Mouse (Mus musculus): ENCODE measurements around the gene Zfp935. TPM values are rescaled to one million over a fixed set of nuclear protein-coding genes. Genes with fewer than 3 reads are reported as not detected.

Zfp935 gene
- polyA plus RNA-seq (2012; rRNA removed), result not detected in 2 replicates

GRCm38 (mm10) chr13:62558189-62559110, at the start of gene Zfp935:
Gene Zfp935, minus strand, starts transcription at chr13:62558511.

GRCm38 (mm10) chr13:62571099-62571498, 12.8 kb upstream of the Zfp935 start, which contains the start of gene Zfp934:
Gene Zfp934, minus strand, starts transcription at chr13:62571199.

GRCm38 (mm10) chr13:62466424-62467334, 91.6 kb downstream of the Zfp935 start, which contains the start of gene Gm49359:
Gene Gm49359, minus strand, starts transcription at chr13:62466832.

Other genes with a start within 250 kb of the Zfp935 start
- 0.89 and 0.95 TPM in 2 replicates for gene Gm3604, start 175.3 kb downstream of the Zfp935 start, polyA plus RNA-seq (2012; rRNA removed)
- 8.2 and 8.3 TPM in 2 replicates for gene Gm49359, start 91.7 kb downstream of the Zfp935 start, polyA plus RNA-seq (2012; rRNA removed)
- gene Zfp934, start 12.7 kb upstream of the Zfp935 start, polyA plus RNA-seq (2012; rRNA removed), result 7.1 and 7.4 TPM in 2 replicates
- gene 6720489N17Rik, start 65.7 kb upstream of the Zfp935 start, polyA plus RNA-seq (2012; rRNA removed), result 4.2 and 4.7 TPM in 2 replicates
- 18.4 and 20.3 TPM in 2 replicates for gene Platr25, start 202.2 kb upstream of the Zfp935 start, polyA plus RNA-seq (2012; rRNA removed)
- 4.8 and 5.5 TPM in 2 replicates for gene Gm5141, start 227.3 kb upstream of the Zfp935 start, polyA plus RNA-seq (2012; rRNA removed)

All from central nervous system, embryonic 18 days (tissue).